Mouse (Mus musculus): Measurements from ENCODE around the gene Sfxn5. TPM values are rescaled to one million over a fixed set of nuclear protein-coding genes. Genes with fewer than 3 reads are reported as not detected.

Gene Sfxn5
- polyA plus RNA-seq, 1 experiment from 2014 or later: 4.7 TPM

DNA sequence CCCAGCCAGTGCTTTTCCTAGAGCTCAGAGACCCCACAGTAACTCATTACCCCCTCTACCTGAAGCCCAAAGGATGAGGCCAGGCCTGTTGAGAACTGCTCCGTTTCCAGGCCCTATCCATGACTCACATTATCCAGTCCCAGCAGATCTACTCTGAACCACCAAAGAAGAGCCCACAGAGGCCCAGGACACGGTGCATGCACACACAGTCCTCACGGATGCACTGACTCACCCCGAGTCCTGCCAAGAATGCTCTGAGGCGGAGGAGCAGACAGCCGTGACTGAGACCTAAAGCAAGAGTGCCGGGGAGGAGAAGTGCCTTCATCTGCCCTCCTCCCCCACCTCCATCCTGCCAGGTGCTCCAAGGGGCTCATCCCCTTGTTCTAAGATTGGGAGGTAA lies 16.0 kb upstream of the Sfxn5 start:
- Histone ChIP-seq H3K4me3 (ENCODE audit: low read depth, low read length) (no peak overlapping the region), H3K9ac (replicated peaks; ENCODE audit: low read length) (no peak overlapping the region), H3K27me3 (ENCODE audit: control insufficient read depth, insufficient read depth, low read length) (no peaks in the 10 kb centered on the region), H3K36me3 (replicated peaks; ENCODE audit: control insufficient read depth, insufficient read depth, low read depth, low read length) (no peaks in the 10 kb centered on the region), H3K9me3 (replicated peaks; ENCODE audit: control insufficient read depth, low read length) (no peaks in the 10 kb centered on the region), H3K4me1 (ENCODE audit: control insufficient read depth, insufficient read depth, low read length) (no peaks in the 10 kb centered on the region), H3K27ac (replicated peaks; ENCODE audit: low read depth, low read length) (no peak overlapping the region), H3K4me2 (ENCODE audit: low read depth, low read length) (no peak overlapping the region)
- no peak for ATAC-seq (replicated peaks; ENCODE audit: insufficient number of reproducible peaks, low FRiP score, low TSS enrichment, low read depth)
- no peak for DNase-seq (ENCODE audit: low spot score)
- 72% methylated on average over 7 of the region's 7 CpGs for WGBS

DNA sequence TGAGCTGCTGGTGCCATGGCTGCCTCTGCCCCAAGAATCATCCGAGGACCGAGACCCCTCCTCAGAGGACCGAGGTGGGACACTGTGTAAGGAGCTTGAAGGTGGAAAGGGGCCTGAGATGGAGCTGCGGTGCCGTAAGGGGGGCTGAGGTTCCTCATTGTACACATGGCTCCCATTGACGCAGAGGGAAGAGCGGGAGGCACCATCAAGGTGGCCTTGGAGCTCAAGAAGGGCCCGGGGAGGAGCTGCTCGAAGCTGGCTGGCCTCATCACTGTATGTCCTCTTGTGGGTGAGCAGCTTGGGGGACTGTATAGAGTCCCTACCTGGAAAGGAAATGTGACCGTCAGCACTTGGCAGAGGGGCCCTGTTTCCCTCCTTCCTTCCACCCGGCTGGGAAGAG lies 14.9 kb upstream of the Sfxn5 start:
- Histone ChIP-seq H3K9me3 (replicated peaks; ENCODE audit: control insufficient read depth, low read length) (no peaks in the 10 kb centered on the region), H3K27ac (replicated peaks; ENCODE audit: low read depth, low read length) (no peak overlapping the region), H3K9ac (replicated peaks; ENCODE audit: low read length) (no peak overlapping the region), H3K4me1 (ENCODE audit: control insufficient read depth, insufficient read depth, low read length) (no peaks in the 10 kb centered on the region), H3K4me3 (ENCODE audit: low read depth, low read length) (no peak overlapping the region), H3K4me2 (ENCODE audit: low read depth, low read length) (no peak overlapping the region), H3K36me3 (replicated peaks; ENCODE audit: control insufficient read depth, insufficient read depth, low read depth, low read length) (no peaks in the 10 kb centered on the region), H3K27me3 (ENCODE audit: control insufficient read depth, insufficient read depth, low read length) (no peaks in the 10 kb centered on the region)
- WGBS: 87% methylated on average over 11 of the region's 11 CpGs
- DNase-seq (ENCODE audit: low spot score): no peak
- no peak for ATAC-seq (replicated peaks; ENCODE audit: insufficient number of reproducible peaks, low FRiP score, low TSS enrichment, low read depth)

DNA sequence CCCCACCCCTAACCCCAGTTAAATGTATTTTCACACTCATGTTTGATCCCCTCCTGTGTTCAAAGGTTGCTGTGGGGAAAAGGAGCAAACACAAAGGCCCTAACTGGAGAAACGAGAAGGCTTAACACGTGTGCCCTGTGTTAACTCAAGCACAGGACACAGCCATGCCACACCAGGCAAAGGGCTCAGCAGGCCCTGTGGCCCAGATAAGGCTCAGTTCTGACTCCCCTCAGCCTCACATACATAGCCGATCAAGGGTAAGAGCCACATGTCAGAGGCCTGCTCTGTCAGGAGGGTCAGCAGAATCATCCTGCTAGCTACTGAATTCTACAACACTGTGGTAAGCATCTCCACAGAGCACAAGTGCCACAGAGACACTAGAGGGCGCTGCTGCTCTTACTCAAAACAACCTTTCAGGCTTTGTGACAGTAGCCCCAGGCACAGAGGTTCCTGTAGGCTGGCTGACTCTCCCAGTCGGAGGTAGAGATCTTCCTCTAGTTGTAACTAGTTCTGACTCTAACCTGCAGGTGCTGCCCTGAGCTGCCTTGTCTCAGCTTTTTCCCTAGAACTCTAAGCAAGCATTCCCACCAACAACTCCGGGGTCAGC lies 12.9 kb upstream of the Sfxn5 start:
- H3K9me3 ChIP-seq (replicated peaks; ENCODE audit: control insufficient read depth, low read length): no peaks in the 10 kb centered on the region
- ATAC-seq (replicated peaks; ENCODE audit: insufficient number of reproducible peaks, low FRiP score, low TSS enrichment, low read depth): peak; percentile 63; the same call in 1 of the 2 replicates
- WGBS: 40% methylated on average over 6 of the region's 6 CpGs
- peak; percentile 94 for DNase-seq (ENCODE audit: low spot score)
- H3K4me3 ChIP-seq (ENCODE audit: low read depth, low read length): no peak overlapping the region
- no peaks in the 10 kb centered on the region for H3K27me3 ChIP-seq (ENCODE audit: control insufficient read depth, insufficient read depth, low read length)
- no peak overlapping the region for H3K9ac ChIP-seq (replicated peaks; ENCODE audit: low read length)
- no peak overlapping the region for H3K27ac ChIP-seq (replicated peaks; ENCODE audit: low read depth, low read length)
- no peaks in the 10 kb centered on the region for H3K36me3 ChIP-seq (replicated peaks; ENCODE audit: control insufficient read depth, insufficient read depth, low read depth, low read length)
- H3K4me1 ChIP-seq (ENCODE audit: control insufficient read depth, insufficient read depth, low read length): no peaks in the 10 kb centered on the region
- H3K4me2 ChIP-seq (ENCODE audit: low read depth, low read length): no peak overlapping the region

DNA sequence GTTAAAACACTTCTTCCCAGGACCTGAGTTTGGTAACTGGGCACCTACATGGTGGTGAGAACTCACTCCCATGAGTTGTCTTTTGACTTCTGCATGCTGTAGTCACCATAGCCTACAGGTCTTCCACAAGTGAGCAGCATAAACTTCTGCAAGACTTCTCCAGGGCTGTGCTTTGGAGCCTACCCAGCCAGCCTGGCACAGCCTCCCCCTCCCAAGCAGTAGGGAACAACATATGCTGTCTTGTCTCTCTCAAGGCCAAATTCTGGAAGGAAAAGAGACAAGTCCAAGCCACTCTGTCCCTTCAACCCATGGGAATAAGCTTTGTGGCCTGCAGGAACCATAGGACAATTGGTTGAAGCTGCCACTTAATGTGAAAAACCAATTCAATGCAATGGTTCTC lies 11.7 kb upstream of the Sfxn5 start:
- Histone ChIP-seq H3K27ac (replicated peaks; ENCODE audit: low read depth, low read length) (no peak overlapping the region), H3K4me2 (ENCODE audit: low read depth, low read length) (no peak overlapping the region), H3K9me3 (replicated peaks; ENCODE audit: control insufficient read depth, low read length) (no peaks in the 10 kb centered on the region), H3K9ac (replicated peaks; ENCODE audit: low read length) (no peak overlapping the region), H3K4me3 (ENCODE audit: low read depth, low read length) (no peak overlapping the region), H3K4me1 (ENCODE audit: control insufficient read depth, insufficient read depth, low read length) (no peaks in the 10 kb centered on the region), H3K36me3 (replicated peaks; ENCODE audit: control insufficient read depth, insufficient read depth, low read depth, low read length) (no peaks in the 10 kb centered on the region), H3K27me3 (ENCODE audit: control insufficient read depth, insufficient read depth, low read length) (no peaks in the 10 kb centered on the region)
- DNase-seq (ENCODE audit: low spot score) (no peak), ATAC-seq (replicated peaks; ENCODE audit: insufficient number of reproducible peaks, low FRiP score, low TSS enrichment, low read depth) (no peak)

DNA sequence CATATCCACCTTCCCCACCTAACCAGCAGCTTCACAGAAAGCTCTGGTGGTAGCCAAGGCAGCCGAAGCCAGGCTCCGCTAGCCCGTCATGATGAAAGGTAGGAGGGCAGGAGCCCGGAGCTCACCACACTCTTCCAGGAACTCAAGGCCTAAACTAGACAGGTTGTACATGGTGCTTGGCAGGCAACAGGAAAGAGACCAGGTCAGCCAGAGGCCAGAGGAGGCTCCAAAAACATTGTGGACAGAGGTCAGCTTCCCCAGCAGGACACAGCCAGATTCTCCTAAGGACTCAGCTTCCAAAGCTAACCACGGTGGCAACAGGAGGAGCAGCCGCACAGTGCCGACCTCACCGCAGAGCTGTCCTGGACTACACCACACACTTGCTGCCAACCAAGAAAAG lies 9.8 kb upstream of the Sfxn5 start:
- H3K27ac ChIP-seq (replicated peaks; ENCODE audit: low read depth, low read length): no peak overlapping the region; the same call in 1 of the 2 replicates
- H3K9me3 ChIP-seq (replicated peaks; ENCODE audit: control insufficient read depth, low read length): no peaks in the 10 kb centered on the region
- no peak for ATAC-seq (replicated peaks; ENCODE audit: insufficient number of reproducible peaks, low FRiP score, low TSS enrichment, low read depth)
- no peak overlapping the region for H3K4me2 ChIP-seq (ENCODE audit: low read depth, low read length)
- no peaks in the 10 kb centered on the region for H3K27me3 ChIP-seq (ENCODE audit: control insufficient read depth, insufficient read depth, low read length)
- H3K9ac ChIP-seq (replicated peaks; ENCODE audit: low read length): no peak overlapping the region
- H3K4me1 ChIP-seq (ENCODE audit: control insufficient read depth, insufficient read depth, low read length): no peaks in the 10 kb centered on the region
- H3K4me3 ChIP-seq (ENCODE audit: low read depth, low read length): no peak overlapping the region
- H3K36me3 ChIP-seq (replicated peaks; ENCODE audit: control insufficient read depth, insufficient read depth, low read depth, low read length): no peaks in the 10 kb centered on the region
- 84% methylated on average over 8 of the region's 8 CpGs for WGBS
- DNase-seq (ENCODE audit: low spot score): no peak

DNA sequence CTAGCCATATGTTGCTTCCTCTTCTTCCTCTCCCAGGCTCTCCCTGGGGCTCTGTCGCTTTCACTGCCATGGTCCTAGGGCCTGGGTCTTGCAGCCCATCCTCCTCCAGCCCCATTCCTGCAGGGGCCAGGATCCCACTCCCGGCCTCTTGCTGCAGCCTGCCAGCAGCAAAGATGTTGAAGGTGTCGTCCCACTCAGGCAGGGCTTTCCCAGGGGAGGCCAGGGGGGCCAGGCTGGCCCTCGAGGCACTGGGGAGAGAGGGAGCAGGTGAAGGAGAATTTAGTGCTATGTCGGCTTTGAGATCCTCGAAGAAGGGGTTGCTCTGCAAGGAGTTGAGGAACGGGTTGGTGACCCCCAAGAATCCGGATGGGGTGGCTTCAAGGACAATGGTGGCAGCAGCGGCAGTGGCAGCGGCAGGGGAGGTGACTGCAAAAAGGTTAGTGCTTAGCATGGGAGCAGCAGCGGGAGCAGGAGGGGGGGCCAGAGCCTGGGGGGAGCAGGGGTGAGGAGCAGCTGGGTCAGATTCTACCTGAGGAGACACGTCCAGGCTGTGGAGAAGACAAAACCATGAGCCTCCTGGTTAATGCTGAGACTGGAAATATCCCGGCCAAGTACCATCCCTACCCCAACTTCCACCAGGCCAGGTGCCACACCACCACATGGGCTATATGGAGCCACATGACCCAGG lies 8.7 kb upstream of the Sfxn5 start:
- Histone ChIP-seq H3K27me3 (ENCODE audit: control insufficient read depth, insufficient read depth, low read length) (no peaks in the 10 kb centered on the region), H3K4me3 (ENCODE audit: low read depth, low read length) (no peak overlapping the region), H3K9me3 (replicated peaks; ENCODE audit: control insufficient read depth, low read length) (no peaks in the 10 kb centered on the region), H3K4me2 (ENCODE audit: low read depth, low read length) (no peak overlapping the region), H3K9ac (replicated peaks; ENCODE audit: low read length) (no peak overlapping the region), H3K4me1 (ENCODE audit: control insufficient read depth, insufficient read depth, low read length) (no peaks in the 10 kb centered on the region), H3K36me3 (replicated peaks; ENCODE audit: control insufficient read depth, insufficient read depth, low read depth, low read length) (no peaks in the 10 kb centered on the region), H3K27ac (replicated peaks; ENCODE audit: low read depth, low read length) (no peak overlapping the region)
- ATAC-seq (replicated peaks; ENCODE audit: insufficient number of reproducible peaks, low FRiP score, low TSS enrichment, low read depth): no peak
- WGBS: 73% methylated on average over 13 of the region's 13 CpGs
- no peak for DNase-seq (ENCODE audit: low spot score)

DNA sequence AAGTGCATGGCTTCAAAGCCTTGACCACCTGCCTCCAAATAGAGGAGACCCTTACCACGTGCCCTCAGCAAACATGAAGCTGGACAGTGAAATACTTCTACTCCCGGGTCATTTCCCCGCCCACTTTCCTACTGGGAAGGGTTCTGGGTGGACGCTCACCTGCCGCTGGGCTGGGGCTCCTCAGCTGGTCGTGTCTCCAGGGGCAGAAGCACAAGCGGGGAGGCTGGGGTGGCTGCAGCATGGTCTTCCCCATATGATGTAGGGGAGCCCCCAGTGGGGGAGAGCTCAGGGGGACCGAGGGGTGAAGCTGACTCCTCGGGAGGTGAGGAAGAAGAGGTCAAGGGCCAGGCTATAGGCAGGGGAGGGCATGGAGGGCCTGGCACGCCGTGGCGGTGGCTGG lies 7.0 kb upstream of the Sfxn5 start:
- no peak overlapping the region for H3K27ac ChIP-seq (replicated peaks; ENCODE audit: low read depth, low read length)
- no peaks in the 10 kb centered on the region for H3K27me3 ChIP-seq (ENCODE audit: control insufficient read depth, insufficient read depth, low read length)
- no peak for DNase-seq (ENCODE audit: low spot score)
- H3K4me3 ChIP-seq (ENCODE audit: low read depth, low read length): no peak overlapping the region
- no peaks in the 10 kb centered on the region for H3K36me3 ChIP-seq (replicated peaks; ENCODE audit: control insufficient read depth, insufficient read depth, low read depth, low read length)
- no peak for ATAC-seq (replicated peaks; ENCODE audit: insufficient number of reproducible peaks, low FRiP score, low TSS enrichment, low read depth)
- no peak overlapping the region for H3K9ac ChIP-seq (replicated peaks; ENCODE audit: low read length)
- H3K4me1 ChIP-seq (ENCODE audit: control insufficient read depth, insufficient read depth, low read length): no peaks in the 10 kb centered on the region
- no peaks in the 10 kb centered on the region for H3K9me3 ChIP-seq (replicated peaks; ENCODE audit: control insufficient read depth, low read length)
- 73% methylated on average over 12 of the region's 12 CpGs for WGBS
- H3K4me2 ChIP-seq (ENCODE audit: low read depth, low read length): no peak overlapping the region

DNA sequence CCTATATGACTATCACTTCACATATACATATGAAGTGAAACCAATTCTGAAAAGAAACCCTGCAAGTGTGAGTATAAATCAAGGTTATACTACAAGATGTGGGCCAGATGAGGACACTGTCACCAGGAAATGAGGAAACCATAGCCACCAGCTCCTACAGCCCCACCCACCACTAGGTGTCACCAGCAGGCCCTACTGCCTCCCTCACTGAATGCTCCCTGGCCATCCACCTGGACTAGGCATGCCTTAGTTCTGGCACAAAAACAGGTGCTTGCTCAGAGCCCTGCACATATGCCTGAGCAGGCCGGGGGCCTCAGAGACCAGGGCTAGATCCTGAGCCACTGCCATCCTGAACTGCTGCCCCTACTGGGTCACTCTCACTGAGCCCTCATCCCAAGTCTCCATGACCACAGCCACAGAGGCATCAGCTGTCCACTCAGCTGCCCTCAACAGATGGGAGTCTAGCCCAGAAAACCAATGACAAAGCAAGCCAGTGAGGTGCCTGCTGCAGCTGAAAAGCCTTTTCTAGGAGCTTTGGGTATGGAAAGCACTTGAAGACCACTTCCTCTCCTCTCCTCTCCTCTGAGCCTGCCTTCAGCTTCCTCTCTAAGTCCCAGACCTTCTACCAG lies 6.2 kb upstream of the Sfxn5 start:
- DNase-seq (ENCODE audit: low spot score): peak; percentile 21
- H3K27me3 ChIP-seq (ENCODE audit: control insufficient read depth, insufficient read depth, low read length): no peaks in the 10 kb centered on the region
- WGBS: 87% methylated on average over 1 of the region's 1 CpGs

More for the DNA sequence above, 6.2 kb upstream of the Sfxn5 start:
- no peak overlapping the region for H3K4me2 ChIP-seq (ENCODE audit: low read depth, low read length)
- H3K36me3 ChIP-seq (replicated peaks; ENCODE audit: control insufficient read depth, insufficient read depth, low read depth, low read length): no peaks in the 10 kb centered on the region
- no peak overlapping the region for H3K9ac ChIP-seq (replicated peaks; ENCODE audit: low read length)
- H3K9me3 ChIP-seq (replicated peaks; ENCODE audit: control insufficient read depth, low read length): no peaks in the 10 kb centered on the region
- H3K27ac ChIP-seq (replicated peaks; ENCODE audit: low read depth, low read length): no peak overlapping the region
- H3K4me3 ChIP-seq (ENCODE audit: low read depth, low read length): no peak overlapping the region
- no peaks in the 10 kb centered on the region for H3K4me1 ChIP-seq (ENCODE audit: control insufficient read depth, insufficient read depth, low read length)
- ATAC-seq (replicated peaks; ENCODE audit: insufficient number of reproducible peaks, low FRiP score, low TSS enrichment, low read depth): no peak
